Mouse (Mus musculus): ENCODE data around the gene Pou2f1.

GRCm38 (mm10) chr1:165985186-165985585 is 17.3 kb downstream of the Pou2f1 start:
- TF ChIP-seq CTCF (IDR thresholded peaks at IDR 0.05; ENCODE audit: low read depth) = no peak
- no peak for TF ChIP-seq EP300 (optimal IDR thresholded peaks at IDR 0.05)
